Mouse (Mus musculus): ENCODE measurements at regions not wholly inside any gene's neighbourhood (a gene's known extent, or its start where the extent isn't known, plus 50 kb on each side); places are given as distances from the start of the nearest gene placed in this dataset.
A peak's percentile ranks its signal among the peaks of the same experiment; 100 is the strongest.

DNA sequence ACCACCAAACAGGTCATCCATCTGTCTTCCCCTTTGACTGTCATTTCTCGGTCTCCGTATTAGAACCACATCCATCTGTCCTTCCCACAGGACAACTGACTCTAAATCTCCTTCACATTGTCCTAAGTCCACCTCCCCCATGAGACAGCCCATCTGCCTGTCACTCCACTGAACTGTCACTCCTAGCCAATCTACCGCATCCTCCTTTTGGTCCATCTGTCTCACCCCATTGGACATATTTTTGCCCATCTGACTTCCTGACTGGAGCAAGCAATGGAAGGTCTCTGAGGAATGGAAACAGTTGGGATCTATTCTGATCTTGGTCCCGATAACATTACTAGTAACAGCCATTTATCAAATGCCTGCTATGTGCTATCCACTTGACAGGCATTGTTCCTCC is 99.9 kb upstream of the Pkdcc start:
- H3K36me3 ChIP-seq (ENCODE audit: insufficient read depth, low read length) = no peaks in the 10 kb centered on the region
- no peak overlapping the region for H3K4me2 ChIP-seq (ENCODE audit: low read depth, low read length, poor library complexity, severe bottlenecking)
- no peak overlapping the region for H3K4me3 ChIP-seq (ENCODE audit: low read depth, low read length)
- no peak overlapping the region for H3K9ac ChIP-seq (replicated peaks; ENCODE audit: low read length, poor library complexity, severe bottlenecking)
- no peak overlapping the region for H3K27ac ChIP-seq (ENCODE audit: low read depth, low read length)
- ATAC-seq (ENCODE audit: low FRiP score) (no peak), DNase-seq (ENCODE audit: low spot score) (no peak)
- WGBS = 79% methylated on average over 4 of the region's 4 CpGs
- H3K9me3 ChIP-seq (ENCODE audit: low read length) = no peaks in the 10 kb centered on the region
- no peaks in the 10 kb centered on the region for H3K27me3 ChIP-seq (ENCODE audit: insufficient read depth, low read length)
- no peak for TF ChIP-seq CTCF (IDR thresholded peaks at IDR 0.05)
- H3K4me1 ChIP-seq (ENCODE audit: insufficient read depth, low read length) = no peaks in the 10 kb centered on the region

DNA sequence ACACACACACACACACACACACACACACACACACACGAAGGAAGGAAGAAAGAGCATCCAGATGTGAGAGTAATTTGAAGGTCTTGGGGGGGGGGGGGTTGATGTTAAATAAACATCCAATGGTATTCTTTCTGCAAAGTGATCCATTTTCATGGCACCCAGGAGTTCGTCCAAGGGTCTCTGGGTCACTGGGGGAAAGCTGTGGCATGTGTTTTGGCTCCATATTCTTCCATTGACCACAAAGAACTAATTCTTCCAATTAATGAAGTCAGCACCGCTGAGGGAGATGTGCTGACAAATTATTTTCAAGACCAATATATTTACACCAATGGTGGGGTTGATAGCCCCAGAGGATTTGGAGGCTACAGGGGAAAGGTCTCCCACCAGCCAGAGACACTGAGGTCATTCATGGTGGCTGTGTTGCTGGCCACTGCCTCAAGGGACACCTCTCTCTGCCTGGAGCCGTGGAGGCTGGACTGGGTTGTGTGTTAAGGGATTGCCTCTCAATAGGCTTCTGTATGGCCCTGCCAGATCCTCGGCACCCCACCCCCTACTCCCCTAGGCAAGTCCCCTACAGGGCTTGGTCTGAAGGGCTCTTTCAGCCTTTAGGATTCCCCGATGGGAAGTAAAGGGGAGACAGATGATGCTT is 99.1 kb upstream of the Pkdcc start:
- Histone ChIP-seq H3K27me3 (ENCODE audit: insufficient read depth, low read length) (no peaks in the 10 kb centered on the region), H3K4me2 (ENCODE audit: low read depth, low read length, poor library complexity, severe bottlenecking) (no peak overlapping the region), H3K36me3 (ENCODE audit: insufficient read depth, low read length) (no peaks in the 10 kb centered on the region), H3K4me1 (ENCODE audit: insufficient read depth, low read length) (0 out of 2 replicates have a peak, but pooled peaks cover 2% of the 10 kb centered on the region), H3K9me3 (ENCODE audit: low read length) (no peaks in the 10 kb centered on the region), H3K27ac (ENCODE audit: low read depth, low read length) (no peak overlapping the region), H3K9ac (replicated peaks; ENCODE audit: low read length, poor library complexity, severe bottlenecking) (no peak overlapping the region), H3K4me3 (ENCODE audit: low read depth, low read length) (no peak overlapping the region)
- ATAC-seq (ENCODE audit: low FRiP score) (no peak), DNase-seq (ENCODE audit: low spot score) (no peak)
- no peak for TF ChIP-seq CTCF (IDR thresholded peaks at IDR 0.05)
- 39% methylated on average over 6 of the region's 6 CpGs for WGBS

DNA sequence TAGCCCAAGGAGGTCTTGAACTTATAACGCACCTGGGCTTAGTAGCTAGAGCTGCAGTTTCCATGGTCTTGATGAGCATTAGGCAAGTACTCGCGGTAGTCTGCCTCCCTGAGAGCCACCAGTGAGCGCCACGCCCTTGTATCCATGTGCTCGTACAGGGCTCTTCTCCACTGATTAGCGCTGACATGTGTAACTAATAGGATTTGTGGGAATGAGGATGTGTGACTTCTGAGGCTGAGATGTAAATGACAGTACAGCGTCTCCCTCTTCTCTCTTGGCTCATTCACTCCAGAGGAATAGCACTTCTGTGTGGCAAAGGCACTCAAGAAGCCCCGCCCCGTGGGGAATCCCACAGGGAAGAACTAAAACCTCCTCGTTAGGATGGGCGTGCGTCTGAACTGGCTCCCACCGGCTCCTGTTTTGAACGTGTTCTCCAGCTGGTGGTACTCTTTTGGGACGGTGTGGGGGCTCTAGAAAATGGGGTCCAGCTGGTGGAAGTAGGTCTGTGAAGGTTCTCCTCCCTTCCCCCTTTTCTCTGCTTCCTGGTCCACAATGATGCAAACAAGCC is 94.3 kb upstream of the Pkdcc start:
- H3K4me3 ChIP-seq (ENCODE audit: low read depth, low read length) = no peak overlapping the region
- H3K36me3 ChIP-seq (ENCODE audit: insufficient read depth, low read length) = no peaks in the 10 kb centered on the region
- H3K4me1 ChIP-seq (ENCODE audit: insufficient read depth, low read length) = peaks cover 8% of the 10 kb centered on the region
- no peak overlapping the region for H3K9ac ChIP-seq (replicated peaks; ENCODE audit: low read length, poor library complexity, severe bottlenecking)
- no peak overlapping the region for H3K27ac ChIP-seq (ENCODE audit: low read depth, low read length)
- no peak for TF ChIP-seq CTCF (IDR thresholded peaks at IDR 0.05)
- H3K9me3 ChIP-seq (ENCODE audit: low read length) = no peaks in the 10 kb centered on the region
- ATAC-seq (ENCODE audit: low FRiP score) (no peak), DNase-seq (ENCODE audit: low spot score) (peak; percentile 54)
- no peak overlapping the region for H3K4me2 ChIP-seq (ENCODE audit: low read depth, low read length, poor library complexity, severe bottlenecking)
- WGBS = 30% methylated on average over 16 of the region's 16 CpGs
- H3K27me3 ChIP-seq (ENCODE audit: insufficient read depth, low read length) = no peaks in the 10 kb centered on the region

DNA sequence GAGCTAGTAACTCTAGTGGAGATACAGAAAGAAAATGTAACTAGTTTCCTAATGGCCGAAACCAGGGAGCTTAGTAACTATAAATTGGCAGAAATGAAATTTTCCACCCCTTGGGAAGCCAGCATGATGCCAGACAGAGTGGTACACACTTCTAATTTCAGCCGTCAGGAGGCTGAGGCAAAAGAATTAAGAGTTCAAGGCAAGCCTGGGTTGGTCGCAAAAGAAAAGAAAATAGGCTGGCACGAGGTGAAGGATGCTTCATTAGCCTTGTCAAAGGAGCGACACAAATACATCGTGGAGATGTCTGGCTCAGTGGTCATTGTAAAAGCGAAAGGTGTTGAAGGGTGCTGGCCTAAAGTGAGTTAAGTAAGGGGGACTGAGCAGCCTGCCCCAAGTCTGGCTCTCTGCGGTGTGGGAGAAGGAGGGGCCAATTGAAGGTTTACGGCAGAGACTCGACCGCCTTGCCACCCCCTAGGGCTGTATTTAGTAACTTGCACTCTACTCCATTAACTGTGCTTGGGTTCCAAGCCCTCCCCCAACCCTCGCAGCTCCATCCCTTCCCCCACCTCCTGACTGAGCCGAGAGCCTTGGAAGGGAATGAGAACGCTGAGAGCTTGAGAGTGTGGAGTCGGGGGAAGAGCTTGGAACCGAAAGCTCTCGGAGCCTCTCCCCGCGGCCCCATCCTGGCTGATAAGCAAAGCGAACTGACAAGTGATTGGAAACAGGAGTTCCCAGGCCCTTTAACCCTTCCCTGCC is 92.4 kb upstream of the Pkdcc start:
- Histone ChIP-seq H3K9ac (replicated peaks; ENCODE audit: low read length, poor library complexity, severe bottlenecking) (0 out of 2 replicates have a peak overlapping the region, but pooled peaks have one; percentile 14), H3K4me3 (ENCODE audit: low read depth, low read length) (peak overlapping the region; percentile 6; the same call in 1 of the 2 replicates), H3K27me3 (ENCODE audit: insufficient read depth, low read length) (no peaks in the 10 kb centered on the region), H3K36me3 (ENCODE audit: insufficient read depth, low read length) (no peaks in the 10 kb centered on the region), H3K9me3 (ENCODE audit: low read length) (no peaks in the 10 kb centered on the region), H3K4me1 (ENCODE audit: insufficient read depth, low read length) (peaks cover 8% of the 10 kb centered on the region), H3K27ac (ENCODE audit: low read depth, low read length) (no peak overlapping the region), H3K4me2 (ENCODE audit: low read depth, low read length, poor library complexity, severe bottlenecking) (peak overlapping the region; percentile 40)
- 6% methylated on average over 20 of the region's 20 CpGs for WGBS
- DNase-seq (ENCODE audit: low spot score) (peak; percentile 29), ATAC-seq (ENCODE audit: low FRiP score) (peak; percentile 35; the same call in 1 of the 2 replicates)
- TF ChIP-seq CTCF (IDR thresholded peaks at IDR 0.05) = no peak

DNA sequence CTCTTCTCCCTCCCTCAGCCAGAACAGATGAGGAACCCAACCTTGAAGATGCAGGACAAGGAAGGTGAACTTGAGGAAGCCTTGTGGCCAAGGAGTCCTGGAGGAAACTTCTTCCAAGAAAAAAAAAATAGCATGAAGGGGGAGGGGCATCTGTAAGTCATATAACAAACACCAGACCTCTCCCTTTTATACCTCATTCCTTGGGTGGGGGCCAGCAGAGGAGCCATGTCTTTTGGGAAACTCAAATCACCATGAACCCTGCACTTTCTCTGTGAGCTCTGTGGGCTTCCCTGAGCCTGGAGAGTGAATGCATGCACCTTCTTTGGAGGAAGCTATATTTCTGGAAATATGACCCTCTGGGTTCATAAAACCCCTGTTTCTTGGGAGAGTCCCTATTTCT is 90.0 kb upstream of the Pkdcc start:
- no peaks in the 10 kb centered on the region for H3K27me3 ChIP-seq (ENCODE audit: insufficient read depth, low read length)
- H3K4me1 ChIP-seq (ENCODE audit: insufficient read depth, low read length) = peaks cover 8% of the 10 kb centered on the region
- H3K9me3 ChIP-seq (ENCODE audit: low read length) = no peaks in the 10 kb centered on the region
- no peak overlapping the region for H3K4me2 ChIP-seq (ENCODE audit: low read depth, low read length, poor library complexity, severe bottlenecking)
- TF ChIP-seq CTCF (IDR thresholded peaks at IDR 0.05) = no peak
- no peaks in the 10 kb centered on the region for H3K36me3 ChIP-seq (ENCODE audit: insufficient read depth, low read length)
- H3K27ac ChIP-seq (ENCODE audit: low read depth, low read length) = no peak overlapping the region
- H3K9ac ChIP-seq (replicated peaks; ENCODE audit: low read length, poor library complexity, severe bottlenecking) = no peak overlapping the region
- no peak overlapping the region for H3K4me3 ChIP-seq (ENCODE audit: low read depth, low read length)
- DNase-seq (ENCODE audit: low spot score) (no peak), ATAC-seq (ENCODE audit: low FRiP score) (no peak)

DNA sequence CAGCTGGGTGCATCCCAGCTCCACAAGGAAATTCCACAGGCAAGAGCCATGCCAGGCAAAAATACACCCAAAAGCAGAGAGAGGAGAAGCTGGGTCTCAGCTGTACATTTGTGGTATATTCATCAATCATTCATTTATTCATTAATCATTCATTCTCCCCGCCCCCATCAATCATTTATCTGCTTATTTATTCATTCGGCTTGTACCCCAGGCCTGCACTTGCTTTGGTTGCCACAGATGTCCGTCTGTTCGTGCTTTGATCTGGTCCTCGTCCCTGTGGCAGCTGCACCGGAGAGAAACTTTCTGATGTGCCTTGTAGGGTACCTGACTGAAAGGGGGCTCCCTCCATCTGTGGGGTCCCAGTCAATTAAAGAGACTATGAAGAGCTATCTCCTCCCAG is 87.2 kb upstream of the Pkdcc start:
- Histone ChIP-seq H3K4me3 (ENCODE audit: low read depth, low read length) (no peak overlapping the region), H3K36me3 (ENCODE audit: insufficient read depth, low read length) (no peaks in the 10 kb centered on the region), H3K9me3 (ENCODE audit: low read length) (no peaks in the 10 kb centered on the region), H3K27ac (ENCODE audit: low read depth, low read length) (no peak overlapping the region), H3K27me3 (ENCODE audit: insufficient read depth, low read length) (no peaks in the 10 kb centered on the region), H3K4me2 (ENCODE audit: low read depth, low read length, poor library complexity, severe bottlenecking) (no peak overlapping the region), H3K4me1 (ENCODE audit: insufficient read depth, low read length) (peaks cover 3% of the 10 kb centered on the region), H3K9ac (replicated peaks; ENCODE audit: low read length, poor library complexity, severe bottlenecking) (no peak overlapping the region)
- TF ChIP-seq CTCF (IDR thresholded peaks at IDR 0.05) = no peak
- no peak for DNase-seq (ENCODE audit: low spot score)
- WGBS = 40% methylated on average over 6 of the region's 6 CpGs
- ATAC-seq (ENCODE audit: low FRiP score) = no peak

Measured in midbrain, postnatal 0 days (tissue).